Mouse (Mus musculus): ENCODE measurements around the gene Ankrd6.

GRCm38 (mm10) chr4:32952681-32953080 is 2.0 kb upstream of the Ankrd6 start:
- no peak for TF ChIP-seq CTCF (conservative IDR thresholded peaks at IDR 0.05; ENCODE audit: low read length)
- TF ChIP-seq NANOG (IDR thresholded peaks at IDR 0.05; ENCODE audit: borderline replicate concordance, low read length), result no peak

Measured in E14TG2a.4 (cell line).